Mouse (Mus musculus) liver, embryonic 14.5 days (tissue): Measurements from ENCODE around the gene Lrig1.

Source experiments
- CTCF ChIP-seq: IDR thresholded peaks from 2 replicates; pipeline ENCODE4 v1.5.1; 2016; ENCODE audit warnings: antibody characterized with exemption, low read depth, control low read depth
- EP300 ChIP-seq: IDR thresholded peaks from 2 replicates; pipeline ENCODE4 v1.6.1; 2016; ENCODE audit warnings: antibody characterized with exemption, low read depth

GRCm38 (mm10) chr6:94658136-94658480 is 41.9 kb downstream of the Lrig1 start:
- TF ChIP-seq CTCF (no peak), EP300 (no peak)
